Mouse (Mus musculus) heart, postnatal 14 days (tissue): ENCODE data around the gene Rmnd5b. TPM values are rescaled to one million over a fixed set of nuclear protein-coding genes. Genes with fewer than 3 reads are reported as not detected.
A peak's percentile ranks its signal among the peaks of the same experiment; 100 is the strongest.
"Not testable (repeated sequence)": the region's sequence is repeated elsewhere in the genome, so short reads cannot be mapped to it uniquely, and the experiment has no call there.

Experiments used
- DNase-seq, 2 experiments: peaks; one replicate each; pipeline ENCODE4 v3.0.0; 2021 to 2022
- intact Hi-C: fragments of 180-260 bp; cut with DNase I; formaldehyde crosslinking; loops from one replicate; pipeline ENCODE4 v1.15.1; 2025
- long read RNA-seq, 2 experiments: library from polyadenylated mRNA; stranded (forward); transcript quantifications; one replicate each; pipeline ENCODE4 v2.0.0; 2021
- total RNA-seq, 2 experiments: library from RNA; stranded (reverse); gene quantifications; 2 replicates each; pipeline ENCODE4 v1.2.3; 2021

The Rmnd5b gene
- total RNA-seq, result 10 to 100 TPM; 16.0 to 16.3 TPM
- long read RNA-seq, experiment 1, transcript Rmnd5b-201 (10 exons, 1,946 nt), result major isoform, 52 of 59 reads
- long read RNA-seq, experiment 1, partial matches to known transcripts, result 2 of 59 reads
- long read RNA-seq, experiment 1, other reads (novel, unspliced or antisense), result 5 of 59 reads
- long read RNA-seq, experiment 2, transcript Rmnd5b-201 (10 exons, 1,946 nt), result major isoform, 38 of 41 reads
- long read RNA-seq, experiment 2, partial matches to known transcripts, result 2 of 41 reads
- long read RNA-seq, experiment 2, other reads (novel, unspliced or antisense), result 1 of 41 reads

DNA sequence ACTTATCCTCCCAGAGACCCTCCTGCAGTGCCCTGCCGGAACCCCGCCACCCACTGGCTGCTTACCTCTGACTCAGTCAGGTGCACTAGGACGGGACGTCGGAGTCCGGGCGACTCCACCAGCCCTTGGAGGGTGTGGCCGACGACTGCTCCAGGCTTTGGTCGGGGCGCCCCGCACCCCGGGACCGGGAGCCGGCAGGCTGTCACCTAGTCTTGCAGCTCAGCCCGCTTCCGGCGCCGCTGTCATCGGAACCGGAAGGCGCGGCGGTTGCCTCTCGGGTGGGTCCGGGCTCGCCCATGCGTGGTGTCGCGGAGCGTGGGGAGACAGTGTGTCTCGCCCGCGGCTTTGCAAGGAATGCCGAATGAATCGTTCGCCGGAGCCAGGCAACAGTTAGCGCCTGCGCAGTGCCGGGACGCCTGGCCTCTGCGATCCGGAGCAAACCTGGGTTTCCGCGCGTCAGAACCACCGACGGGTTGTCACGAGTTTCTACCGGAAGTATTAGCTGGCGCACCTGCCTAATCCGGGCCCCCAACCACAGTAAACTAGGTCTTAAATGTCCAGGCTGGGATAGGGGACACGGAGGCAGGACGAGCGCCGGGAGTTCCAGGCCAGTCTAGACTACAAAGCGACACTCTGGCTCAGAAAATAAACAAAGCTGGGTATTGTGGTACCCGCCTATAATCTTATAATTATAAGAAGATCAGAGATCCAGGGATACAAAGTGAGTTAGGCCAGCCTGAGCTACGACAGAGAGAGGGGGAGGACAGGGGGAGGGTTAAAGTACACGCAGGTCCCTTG, at the start of gene Rmnd5b:
TSS of gene Rmnd5b (minus strand) at position 372 of the 798 bp plus-strand sequence.
- intact Hi-C loops, result no loop called here

DNA sequence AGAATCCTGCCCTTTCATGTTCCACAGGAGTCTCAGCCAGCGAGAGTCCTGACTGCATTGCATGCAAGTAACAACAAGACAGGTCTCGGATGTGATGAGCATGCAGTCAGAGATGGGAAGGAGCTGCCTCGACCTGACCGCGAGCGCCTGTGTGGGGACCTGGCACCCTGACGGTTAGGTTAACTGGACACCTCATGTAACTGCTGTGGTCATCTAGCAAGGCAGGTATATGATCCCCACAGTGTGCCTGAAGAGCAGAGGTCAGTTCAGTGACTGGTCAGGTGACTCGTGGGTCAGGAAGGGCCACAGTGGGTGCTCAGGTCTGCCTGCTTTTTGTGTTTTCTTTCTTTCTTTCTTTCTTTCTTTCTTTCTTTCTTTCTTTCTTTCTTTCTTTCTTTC, 46.3 kb upstream of the Rmnd5b start:
- intact Hi-C loops, result loop anchor here (1.0 to 10.0 kb wide), 3 partner anchors 35 to 397 kb away; partner anchors contain the start of gene Col23a1

More for the DNA sequence above, at the start of gene Rmnd5b:
- DNase-seq, result peak; percentile 89 to 90

GRCm38 (mm10) chr11:51681324-51681975, 45.8 kb upstream of the Rmnd5b start:
- DNase-seq, result peak; percentile 87 to 94
- intact Hi-C loops, result loop anchor here (1.0 to 10.0 kb wide), 3 partner anchors 34 to 397 kb away; partner anchors contain the start of gene Col23a1

More for the DNA sequence above, 46.3 kb upstream of the Rmnd5b start:
- no peak for DNase-seq

GRCm38 (mm10) chr11:51679466-51679865, 43.8 kb upstream of the Rmnd5b start:
- no peak for DNase-seq
- intact Hi-C loops, result no loop called here

GRCm38 (mm10) chr11:51677737-51678418, 42.2 kb upstream of the Rmnd5b start:
- no peak for DNase-seq
- intact Hi-C loops, result no loop called here

DNA sequence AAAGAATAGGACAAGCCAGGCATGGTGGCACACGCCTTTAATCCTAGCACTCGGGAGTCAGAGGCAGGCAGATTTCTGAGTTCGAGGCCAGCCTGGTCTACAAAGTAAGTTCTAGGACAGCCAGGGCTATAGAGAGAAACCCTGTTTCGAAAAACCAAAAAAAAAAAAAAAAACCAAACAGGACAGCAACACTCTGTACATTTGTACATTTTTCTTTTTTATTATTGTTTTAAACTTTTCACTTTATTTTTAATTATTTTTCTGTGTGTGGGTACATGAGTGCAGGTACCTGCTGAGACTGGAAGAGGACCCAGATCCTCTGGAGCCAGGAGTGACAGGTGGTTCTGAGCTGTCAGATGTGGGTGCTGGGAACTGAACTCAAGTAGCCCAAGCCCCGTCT, 39.7 kb upstream of the Rmnd5b start:
- no peak for DNase-seq
- intact Hi-C loops, result no loop called here

GRCm38 (mm10) chr11:51673291-51673690, 37.6 kb upstream of the Rmnd5b start:
- DNase-seq, result no peak
- intact Hi-C loops, result no loop called here

GRCm38 (mm10) chr11:51671376-51671775, 35.7 kb upstream of the Rmnd5b start:
- DNase-seq, result no peak
- intact Hi-C loops, result no loop called here

DNA sequence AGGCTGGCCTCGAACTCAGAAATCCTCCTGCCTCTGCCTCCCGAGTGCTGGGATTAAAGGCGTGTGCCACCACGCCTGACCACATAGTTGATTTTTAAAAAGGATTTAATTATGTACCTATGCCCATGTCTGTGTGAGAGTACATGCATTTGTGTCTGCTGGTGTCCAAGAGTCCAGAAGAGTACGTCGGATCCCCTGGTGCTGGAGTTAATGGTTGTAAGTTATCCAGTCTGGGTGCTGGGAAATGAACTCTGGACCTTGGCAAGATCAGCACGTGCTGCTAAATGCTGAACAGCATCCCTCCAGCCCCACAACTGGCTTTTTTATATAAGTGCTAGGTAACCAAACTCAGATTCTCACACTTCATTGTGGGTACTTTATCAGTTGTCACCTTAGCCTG, 35.1 kb upstream of the Rmnd5b start:
- intact Hi-C loops, result no loop called here
- DNase-seq, result no peak

DNA sequence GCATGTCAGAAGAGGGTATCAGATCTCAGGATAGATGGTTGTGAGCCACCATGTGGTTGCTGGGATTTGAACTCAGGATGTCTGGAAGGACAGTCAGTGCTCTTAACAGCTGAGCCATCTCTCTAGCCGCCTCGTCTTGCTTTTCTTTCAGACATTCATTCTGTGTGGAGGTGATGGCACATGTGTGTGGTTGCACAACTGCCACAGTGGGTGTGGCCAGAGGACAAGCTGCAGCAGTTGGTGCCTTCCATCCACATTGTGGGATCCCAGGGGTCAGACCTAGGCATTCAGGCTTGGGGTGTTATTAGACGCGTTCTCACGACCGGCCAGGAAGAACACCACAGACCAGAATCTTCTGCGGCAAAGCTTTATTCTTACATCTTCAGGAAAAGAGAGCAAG, 29.1 kb upstream of the Rmnd5b start:
- DNase-seq, intact Hi-C loops: not testable (repeated sequence)

DNA sequence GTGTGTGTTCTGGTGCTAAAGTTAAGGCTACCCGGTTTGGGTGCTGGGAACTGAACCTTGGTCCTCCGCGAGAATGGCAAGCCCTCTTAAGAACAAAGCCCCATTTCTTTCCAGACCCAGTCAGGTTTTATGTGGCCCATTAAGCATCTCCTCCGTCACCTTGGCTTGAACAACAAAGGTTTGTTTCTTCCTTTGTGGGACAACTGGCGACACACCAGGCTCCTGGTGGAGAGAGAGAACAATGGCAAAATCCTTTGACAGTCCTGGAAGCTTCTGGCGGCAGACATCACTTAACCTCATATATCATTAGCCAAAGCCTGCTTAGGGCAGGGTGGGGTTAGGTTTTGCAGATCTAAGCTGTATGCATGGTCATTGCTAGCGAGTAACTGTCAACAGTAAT, 26.9 kb upstream of the Rmnd5b start:
- no peak for DNase-seq
- intact Hi-C loops, result no loop called here

DNA sequence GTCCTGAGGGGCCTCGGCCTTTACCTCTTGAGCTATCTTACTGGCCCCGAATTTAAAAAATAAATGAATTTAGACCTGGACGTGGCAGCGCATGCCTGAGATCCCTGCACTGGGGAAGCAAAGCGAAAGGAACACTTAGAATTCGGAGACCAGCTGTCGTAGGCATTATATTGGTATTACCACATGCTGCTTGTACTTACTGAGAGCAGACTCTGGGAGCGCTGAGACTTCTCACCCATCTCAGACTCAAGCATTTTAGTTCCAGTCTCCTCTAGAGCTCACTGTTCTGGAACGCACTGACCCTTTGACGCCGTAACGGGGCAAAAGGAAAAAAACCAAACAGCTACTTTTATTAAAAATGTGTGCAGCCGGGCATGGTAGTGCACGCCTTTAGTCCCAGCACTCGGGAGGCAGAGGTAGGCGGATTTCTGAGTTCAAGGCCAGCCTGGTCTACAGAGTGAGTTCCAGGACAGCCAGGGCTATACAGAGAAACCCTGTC, 26.2 kb upstream of the Rmnd5b start:
- DNase-seq, result no peak
- intact Hi-C loops, result no loop called here

GRCm38 (mm10) chr11:51658705-51659104, 23.0 kb upstream of the Rmnd5b start:
- DNase-seq, result no peak
- intact Hi-C loops, result no loop called here

- no peak for DNase-seq
- intact Hi-C loops, result no loop called here
These were observed 22.6 kb upstream of the Rmnd5b start for GRCm38 (mm10) chr11:51658291-51658690.

DNA sequence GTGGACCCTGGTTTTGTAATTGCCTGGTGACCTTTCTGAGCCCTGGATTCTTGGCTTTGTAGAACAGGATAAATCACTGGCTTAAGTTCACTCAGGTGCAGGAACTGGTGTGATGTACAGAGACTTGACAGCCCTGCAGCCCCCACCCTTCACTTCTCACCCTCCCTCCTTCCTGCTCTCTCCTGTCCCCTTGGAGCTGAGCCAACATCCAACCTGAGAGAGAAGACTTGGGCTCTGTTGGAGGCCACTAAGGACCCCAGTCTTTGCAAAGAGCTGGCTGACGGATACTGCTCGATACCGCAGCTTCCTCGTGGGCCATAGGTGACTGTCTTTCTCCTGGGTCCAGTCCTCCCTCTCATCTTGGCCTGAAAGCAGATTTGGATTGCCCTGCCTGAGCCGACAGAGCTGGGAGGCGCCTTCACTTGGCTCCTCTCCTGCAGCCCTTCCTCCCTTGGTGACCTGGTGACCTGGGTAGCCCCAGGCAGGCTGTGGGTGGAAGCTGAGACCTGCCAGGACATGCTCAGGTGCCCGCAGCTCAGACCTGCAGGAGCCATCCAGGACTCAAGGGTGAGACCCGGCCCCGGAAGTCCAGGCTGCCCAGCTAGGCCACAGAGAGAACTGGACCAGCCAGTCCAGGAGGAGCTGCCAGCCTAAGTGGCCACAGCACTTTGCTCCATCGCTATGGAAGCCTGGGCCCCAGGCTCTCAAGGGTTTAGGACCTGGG, 21.3 kb upstream of the Rmnd5b start:
- intact Hi-C loops, result no loop called here
- DNase-seq, result no peak

DNA sequence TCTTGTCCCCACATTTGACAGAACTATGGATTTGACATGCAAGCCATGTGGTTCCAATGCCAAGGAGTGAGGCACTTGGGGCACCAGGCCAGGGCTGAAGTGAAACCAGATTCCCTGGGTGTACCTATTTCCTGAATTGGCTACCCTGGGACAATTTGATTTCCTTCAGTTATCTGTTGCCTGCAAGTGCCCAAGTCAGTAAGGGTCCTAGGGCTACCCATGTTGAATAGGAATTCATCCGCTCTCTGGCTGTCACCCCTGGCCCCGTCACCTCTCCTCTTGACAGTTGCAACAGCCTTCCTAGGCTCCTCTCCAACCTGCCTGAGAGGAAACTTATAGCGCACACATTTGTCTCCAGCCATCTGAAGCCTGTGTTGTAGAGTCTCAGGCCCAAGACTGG, 19.2 kb upstream of the Rmnd5b start:
- intact Hi-C loops, result loop anchor here (5.0 kb wide), 1 partner anchor 38 kb away; the partner anchor contains the start of gene Nhp2

GRCm38 (mm10) chr11:51653736-51654135, 18.0 kb upstream of the Rmnd5b start:
- intact Hi-C loops, result loop anchor here (5.0 kb wide), 1 partner anchor 36 kb away; the partner anchor contains the start of gene Nhp2

More for the DNA sequence above, 19.2 kb upstream of the Rmnd5b start:
- DNase-seq, result no peak

GRCm38 (mm10) chr11:51652889-51653418, 17.3 kb upstream of the Rmnd5b start:
- DNase-seq, result no peak
- intact Hi-C loops, result loop anchor here (5.0 kb wide), 1 partner anchor 36 kb away; the partner anchor contains the start of gene Nhp2

More at GRCm38 (mm10) chr11:51653736-51654135, 18.0 kb upstream of the Rmnd5b start:
- no peak for DNase-seq
